Mouse (Mus musculus) kidney, adult 11 months (tissue): Measurements from ENCODE around the gene Galnt2.

ENCODE experiments used
- DNase-seq: peaks from one replicate; pipeline ENCODE4 v3.0.0; 2022

The Galnt2 gene

DNA sequence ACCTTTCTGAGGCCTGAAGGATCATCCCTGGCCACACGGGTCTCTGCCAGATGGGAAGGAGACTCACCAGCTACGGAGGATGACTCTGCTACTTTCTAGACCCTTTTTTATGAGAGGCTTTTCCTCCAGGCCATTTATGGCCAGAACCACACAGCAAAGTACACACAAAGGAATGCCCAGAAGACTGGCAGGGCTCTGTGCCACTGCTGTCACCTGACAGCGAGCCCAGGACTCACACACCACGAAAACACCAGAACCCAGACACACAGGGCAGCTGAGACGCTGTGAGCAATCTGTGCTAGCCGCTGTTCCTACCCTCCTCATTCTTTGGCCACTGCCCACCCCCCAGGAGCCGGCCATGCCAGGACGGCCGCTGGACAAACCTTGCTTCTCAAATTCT lies 144.5 kb downstream of the Galnt2 start:
- no peak for DNase-seq

GRCm38 (mm10) chr8:124376406-124376805 lies 145.2 kb downstream of the Galnt2 start:
- DNase-seq, result no peak

DNA sequence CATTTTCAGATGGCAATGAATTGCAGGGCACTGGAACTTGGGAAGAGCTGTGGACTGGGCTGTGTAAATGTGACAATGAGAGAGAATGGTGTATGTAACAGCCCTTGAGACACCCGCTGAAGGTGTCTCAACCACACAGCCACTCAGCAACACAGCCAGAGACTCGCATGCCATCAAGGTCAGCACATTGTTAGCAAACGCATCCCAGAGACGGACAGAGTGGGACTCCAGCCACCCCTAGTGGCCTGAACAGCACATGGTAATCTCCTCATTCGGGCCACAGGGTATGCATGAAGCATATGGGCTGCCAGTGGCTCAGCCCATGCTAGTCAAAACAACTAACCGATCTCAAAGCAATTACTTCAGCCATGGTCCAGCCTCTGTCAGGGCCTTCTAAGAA lies 148.1 kb downstream of the Galnt2 start:
- no peak for DNase-seq

DNA sequence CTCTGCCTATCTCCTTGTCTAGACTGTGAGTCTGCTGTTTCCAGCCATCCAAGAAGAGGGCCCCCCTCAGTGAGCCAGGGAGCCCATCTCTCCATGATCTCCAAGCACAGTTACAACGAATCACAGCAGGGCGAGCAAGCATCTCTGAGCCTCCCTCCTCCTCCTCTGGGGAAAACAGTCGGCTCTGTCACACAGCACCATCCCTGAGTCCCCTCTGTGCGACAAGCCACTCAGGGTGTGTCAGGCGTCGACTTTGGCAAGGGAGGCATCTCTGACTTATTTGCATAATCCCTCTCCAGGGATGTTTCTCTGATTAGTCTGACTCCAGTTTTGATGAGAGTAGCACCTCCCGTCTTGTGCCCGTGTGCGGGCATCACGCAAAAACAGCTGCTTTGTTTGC lies 151.0 kb downstream of the Galnt2 start:
- DNase-seq, result no peak

- DNase-seq, result no peak
Observed at GRCm38 (mm10) chr8:124384336-124384735, 153.1 kb downstream of the Galnt2 start.

DNA sequence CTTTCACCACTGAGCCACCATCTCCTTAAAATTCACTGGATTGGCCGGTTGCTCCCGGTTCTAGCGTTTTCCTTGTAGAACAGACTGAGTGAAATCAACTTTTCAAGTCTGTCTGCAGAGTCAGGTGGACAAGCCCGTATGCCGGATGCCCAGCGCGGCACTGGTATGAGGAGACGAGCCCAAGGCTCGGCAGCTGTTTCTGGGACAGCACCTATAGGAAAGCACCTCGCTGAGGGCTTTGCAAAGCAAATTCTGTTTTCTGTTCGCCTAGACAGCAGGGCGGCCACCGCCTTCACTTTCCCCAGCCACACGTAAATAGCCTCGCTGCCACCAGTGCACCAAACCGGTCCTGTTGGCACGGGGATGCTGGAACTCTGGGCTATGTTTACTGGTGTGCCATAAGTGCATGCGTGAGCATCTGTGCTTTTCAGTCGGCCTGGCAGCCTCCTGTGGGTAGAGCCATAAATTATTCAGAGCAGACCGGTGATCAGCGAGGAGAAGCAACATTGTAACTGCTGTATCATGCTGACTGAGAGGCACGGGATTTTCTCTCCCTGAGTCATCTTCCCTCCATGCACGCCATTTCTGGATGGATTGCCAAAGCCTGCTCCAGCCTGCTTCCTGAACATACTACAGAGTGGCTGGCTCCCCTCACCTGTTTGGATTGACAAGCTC lies 155.2 kb downstream of the Galnt2 start:
- no peak for DNase-seq

- no peak for DNase-seq
Observed at GRCm38 (mm10) chr8:124389495-124389894, 158.3 kb downstream of the Galnt2 start.

DNA sequence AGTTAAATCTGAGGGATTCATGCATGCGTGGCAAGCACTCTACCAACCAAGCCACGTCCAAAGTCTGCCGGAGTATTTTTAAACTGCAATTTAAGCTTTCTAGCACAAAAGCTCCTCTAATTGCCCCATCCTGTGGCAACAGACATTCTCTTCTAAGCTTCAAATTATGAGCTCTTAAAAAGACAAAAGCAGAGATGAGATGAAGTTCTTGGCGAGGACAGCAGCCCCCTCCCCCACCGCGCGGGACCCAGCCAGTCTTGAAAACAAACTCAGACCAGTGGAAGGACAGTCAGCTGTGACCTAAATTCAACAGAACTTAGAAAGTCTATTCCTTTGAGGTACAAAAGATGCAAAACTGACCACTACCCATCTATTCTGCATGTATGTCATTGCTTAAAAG lies 160.0 kb downstream of the Galnt2 start:
- DNase-seq, result no peak

DNA sequence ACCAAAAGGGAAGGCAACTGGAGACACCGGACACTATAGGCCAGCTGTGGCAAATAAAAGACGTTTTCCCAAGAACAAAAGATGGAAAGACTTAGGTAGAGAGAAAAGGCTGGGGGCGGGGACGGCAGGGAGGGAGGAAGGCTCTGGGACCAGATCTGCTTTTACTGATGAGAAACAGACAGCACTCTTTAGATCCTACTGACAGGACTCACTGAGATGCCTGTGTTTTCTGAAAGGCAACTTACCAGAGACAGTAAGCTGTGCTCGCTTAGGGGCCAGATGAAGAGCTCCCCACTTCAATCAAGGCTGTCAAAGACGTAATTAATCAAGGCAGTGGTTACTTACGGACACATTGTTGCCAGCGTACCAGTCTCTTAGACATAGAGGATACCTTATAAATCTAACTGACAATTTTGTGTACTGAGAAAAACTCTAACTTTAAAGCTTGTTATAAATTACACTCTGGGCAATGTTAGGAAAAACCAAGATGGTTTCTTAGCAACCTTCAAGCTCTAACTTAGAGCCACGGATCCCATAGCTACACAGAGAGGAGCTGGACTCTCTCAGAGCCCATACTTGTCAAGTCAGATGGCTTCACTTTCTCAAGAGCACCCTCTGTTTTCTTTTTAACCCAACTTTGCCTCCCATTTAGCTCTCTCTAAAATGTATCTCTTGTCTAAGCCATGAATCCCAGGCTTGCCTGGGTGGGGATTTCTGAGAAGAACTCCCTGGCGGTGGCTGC lies 161.3 kb downstream of the Galnt2 start:
- no peak for DNase-seq

DNA sequence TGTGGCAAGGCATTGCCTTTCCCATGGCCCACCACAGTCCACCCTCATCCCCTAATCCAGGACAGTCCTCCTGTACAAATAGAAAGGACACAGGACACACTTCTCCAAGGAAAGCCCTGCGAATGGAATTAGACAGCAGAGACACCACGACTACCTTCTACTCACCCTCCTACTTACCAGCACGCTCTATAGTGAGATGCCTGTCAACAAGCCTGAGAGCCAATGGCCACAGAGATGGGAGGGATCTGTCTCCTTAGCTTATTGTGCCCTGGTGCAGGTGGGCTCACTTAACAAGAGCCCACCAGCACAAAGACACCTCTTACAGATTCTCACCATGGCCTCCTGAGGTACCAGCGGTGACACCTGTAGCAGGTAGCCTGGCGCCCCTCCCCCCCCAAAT lies 161.8 kb downstream of the Galnt2 start:
- no peak for DNase-seq

GRCm38 (mm10) chr8:124393927-124394326 lies 162.7 kb downstream of the Galnt2 start:
- no peak for DNase-seq

- no peak for DNase-seq
Observed at GRCm38 (mm10) chr8:124394951-124395350, 163.8 kb downstream of the Galnt2 start.
